Mouse (Mus musculus) MEL-GATA-1-ER (cell line): Measurements from ENCODE around the gene Hoxd3.

ENCODE experiments used
- DNase-seq: peaks from one replicate; pipeline ENCODE4 v3.0.0-alpha.2; 2012; ENCODE audit warnings: low read depth; ENCODE audit errors: extremely low read depth

Gene Hoxd3

GRCm38 (mm10) chr2:74774359-74774758 is 62.6 kb downstream of the Hoxd3 start:
- DNase-seq, result no peak

DNA sequence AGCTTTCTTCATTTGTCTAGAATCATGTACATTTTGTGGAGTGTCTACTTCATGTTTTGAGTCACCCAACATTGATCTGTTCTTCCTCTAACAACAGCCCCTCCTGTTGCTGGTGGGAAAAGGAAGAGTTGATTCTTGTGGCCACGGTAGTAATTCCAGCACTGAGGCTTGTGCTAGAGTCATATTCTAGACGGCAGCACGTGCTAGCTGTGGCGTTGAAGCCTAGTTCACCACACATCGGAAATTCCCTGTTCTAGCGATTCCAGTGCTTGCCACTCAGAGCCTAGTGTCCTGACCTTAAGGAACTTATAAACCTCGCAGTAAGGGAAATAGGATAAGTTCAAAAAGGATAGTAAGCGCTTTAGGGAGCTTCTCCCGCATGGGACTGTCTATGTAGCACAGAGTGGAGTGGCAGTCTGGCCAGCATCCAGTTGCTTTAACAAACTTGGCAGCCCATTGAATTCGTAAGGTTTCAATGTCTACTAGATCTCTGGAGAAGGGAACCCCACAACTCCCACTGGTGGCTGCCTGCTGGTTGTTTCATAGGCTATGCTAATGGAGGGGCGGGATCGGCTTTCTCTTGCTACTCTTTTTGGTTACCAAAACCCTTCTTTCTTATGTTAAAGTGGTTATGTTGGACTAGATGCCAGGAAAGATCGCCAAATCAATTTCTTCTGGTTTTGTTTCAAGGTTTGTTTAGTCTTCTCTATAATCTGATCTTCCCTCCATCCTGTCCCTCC is 66.0 kb downstream of the Hoxd3 start:
- DNase-seq, result no peak

- no peak for DNase-seq
These were observed 69.7 kb downstream of the Hoxd3 start for GRCm38 (mm10) chr2:74781386-74781785.

DNA sequence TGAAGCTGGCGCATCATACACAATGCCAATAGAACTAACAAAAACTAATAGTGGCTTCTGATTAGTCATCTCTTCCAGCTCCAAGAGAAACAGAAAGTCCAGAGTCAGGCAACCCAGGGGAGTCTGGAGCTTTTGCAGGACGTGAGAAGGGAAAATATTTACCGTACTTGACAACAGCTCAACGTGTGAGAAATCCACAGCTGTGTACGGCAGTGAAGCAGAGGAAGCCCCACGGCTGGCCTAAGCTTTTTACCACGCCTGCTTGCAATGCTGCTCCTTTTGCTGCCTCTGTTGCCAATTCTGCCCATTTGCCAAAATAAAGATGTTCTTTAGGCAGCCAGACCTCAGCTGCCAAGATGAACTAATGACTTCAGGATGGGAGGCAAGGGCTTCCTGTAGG is 83.8 kb downstream of the Hoxd3 start:
- no peak for DNase-seq
